Mouse (Mus musculus): ENCODE data around the gene Sult6b1.

DNA sequence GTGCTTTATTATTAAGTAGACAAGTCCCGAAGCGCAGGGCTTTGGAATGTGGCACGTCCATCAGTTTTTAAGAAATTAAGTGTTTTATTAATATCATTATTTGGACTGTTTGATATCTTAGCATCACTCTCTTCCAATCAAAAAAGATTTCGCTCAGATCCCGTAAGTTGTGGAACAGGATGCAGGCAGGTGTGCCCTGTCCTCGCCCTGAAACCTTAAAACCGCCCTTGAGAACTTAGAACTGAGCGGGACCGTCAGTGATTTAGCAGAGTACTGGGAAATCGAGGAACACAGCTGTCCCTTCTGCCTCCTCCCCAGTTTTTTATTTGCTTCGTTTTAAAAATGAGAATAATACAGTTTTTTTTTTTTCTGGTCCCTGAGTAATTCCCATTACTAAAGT is 10.1 kb upstream of the Sult6b1 start:
- no peak for TF ChIP-seq POLR2A (IDR thresholded peaks at IDR 0.05; ENCODE audit: borderline replicate concordance, low read depth, low read length)
- no peak for TF ChIP-seq CTCF (IDR thresholded peaks at IDR 0.05; ENCODE audit: low read depth, low read length)
